ENCODE assay signal across 8 mouse cellular contexts in the genomic region with DNA sequence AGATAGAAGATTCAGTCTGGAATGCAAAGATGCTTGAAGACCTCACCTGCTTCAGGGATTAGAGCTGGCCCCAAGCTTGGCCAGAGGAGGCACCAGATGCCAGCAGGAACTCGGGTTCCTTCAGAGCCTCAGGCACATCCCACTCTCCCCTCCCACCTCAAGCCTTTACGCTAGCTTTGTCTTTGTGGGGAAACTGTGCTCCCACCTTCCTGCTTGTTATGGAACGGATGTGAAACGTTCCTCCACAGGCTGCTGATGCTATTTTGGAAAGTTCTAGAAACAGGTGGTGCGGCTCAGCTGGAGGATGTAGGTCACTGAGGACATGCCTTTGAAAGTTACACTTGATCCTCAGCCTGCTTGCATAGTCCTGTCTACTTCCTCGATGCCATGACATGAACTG.
"Had no signal": no experiment of that assay in that cellular context is flagged by ENCODE, and none has a peak within 500 bp of the region (broad histone marks: within the 10 kb centered on the region; RNA-seq: fewer than 3 reads in every experiment).

No protein-coding gene starts in this region.

- DNase-seq: kidney, adult 18-20 months; kidney, postnatal 25 days; liver; liver, embryonic 13.5 days; liver, postnatal 0 days; lung, postnatal 14 days; thymus, adult 18-20 months; thymus, postnatal 14 days had no signal
